Mouse (Mus musculus): ENCODE data around the gene Plin3. TPM values are rescaled to one million over a fixed set of nuclear protein-coding genes. Genes with fewer than 3 reads are reported as not detected.
A peak's percentile ranks its signal among the peaks of the same experiment; 100 is the strongest.
"Not testable (repeated sequence)": the region's sequence is repeated elsewhere in the genome, so short reads cannot be mapped to it uniquely, and the experiment has no call there.

Plin3 gene
- polyA plus RNA-seq, 1 experiment from 2014 or later, result 59.1 TPM

GRCm38 (mm10) chr17:56259301-56260037, 33.2 kb downstream of the Plin3 start:
- H3K27ac ChIP-seq (ENCODE audit: poor library complexity, severe bottlenecking), result no peak overlapping the region
- peaks cover 62% of the 10 kb centered on the region for H3K4me1 ChIP-seq (replicated peaks)
- H3K4me3 ChIP-seq, result 0 out of 2 replicates have a peak overlapping the region, but pooled peaks have one; percentile 11
- H3K27me3 ChIP-seq (replicated peaks), result no peaks in the 10 kb centered on the region
- peaks cover 48% of the 10 kb centered on the region for H3K36me3 ChIP-seq
- H3K4me2 ChIP-seq, result peak overlapping the region; percentile 99
- 88% methylated on average over 10 of the region's 10 CpGs for whole genome bisulfite sequencing
- no peaks in the 10 kb centered on the region for H3K9me3 ChIP-seq (replicated peaks)
- ATAC-seq (ENCODE audit: insufficient number of reproducible peaks, low FRiP score), result no peak
- peak overlapping the region; percentile 23; the same call in 1 of the 2 replicates for H3K9ac ChIP-seq

- Histone ChIP-seq H3K36me3 (peaks cover 48% of the 10 kb centered on the region), H3K9ac (peak overlapping the region; percentile 23), H3K4me1 (replicated peaks) (peaks cover 62% of the 10 kb centered on the region), H3K4me2 (peak overlapping the region; percentile 99), H3K4me3 (peak overlapping the region; percentile 11; the same call in 1 of the 2 replicates)
- not testable (repeated sequence) for H3K27me3 ChIP-seq (replicated peaks); H3K27ac ChIP-seq (ENCODE audit: poor library complexity, severe bottlenecking); ATAC-seq (ENCODE audit: insufficient number of reproducible peaks, low FRiP score); H3K9me3 ChIP-seq (replicated peaks)
- WGBS, result 75% methylated on average over 2 of the region's 2 CpGs
These were observed 33.9 kb downstream of the Plin3 start for GRCm38 (mm10) chr17:56258812-56259211.

- peak overlapping the region; percentile 99 for H3K4me2 ChIP-seq
- H3K4me1 ChIP-seq (replicated peaks), result peaks cover 61% of the 10 kb centered on the region
- H3K4me3 ChIP-seq, result peak overlapping the region; percentile 8; the same call in 1 of the 2 replicates
- not testable (repeated sequence) for H3K9ac ChIP-seq; ATAC-seq (ENCODE audit: insufficient number of reproducible peaks, low FRiP score); H3K27ac ChIP-seq (ENCODE audit: poor library complexity, severe bottlenecking); H3K27me3 ChIP-seq (replicated peaks); H3K9me3 ChIP-seq (replicated peaks)
- WGBS, result 92% methylated on average over 19 of the region's 19 CpGs
- H3K36me3 ChIP-seq, result peaks cover 48% of the 10 kb centered on the region
These were observed 34.4 kb downstream of the Plin3 start for GRCm38 (mm10) chr17:56258269-56258668.

- Histone ChIP-seq H3K4me1 (replicated peaks) (peaks cover 52% of the 10 kb centered on the region), H3K9ac (peak overlapping the region; percentile 82), H3K9me3 (replicated peaks) (no peaks in the 10 kb centered on the region), H3K4me3 (peak overlapping the region; percentile 82), H3K36me3 (peaks cover 44% of the 10 kb centered on the region), H3K27ac (ENCODE audit: poor library complexity, severe bottlenecking) (peak overlapping the region; percentile 85; the same call in 1 of the 2 replicates), H3K27me3 (replicated peaks) (no peaks in the 10 kb centered on the region), H3K4me2 (peak overlapping the region; percentile 99)
- WGBS, result 8% methylated on average over 52 of the region's 58 CpGs
- no peak for ATAC-seq (ENCODE audit: insufficient number of reproducible peaks, low FRiP score)
These were observed 35.3 kb downstream of the Plin3 start for GRCm38 (mm10) chr17:56257181-56257894.

- under 1% methylated on average over 28 of the region's 28 CpGs for WGBS
- no peaks in the 10 kb centered on the region for H3K9me3 ChIP-seq (replicated peaks)
- peak; percentile 92 for ATAC-seq (ENCODE audit: insufficient number of reproducible peaks, low FRiP score)
- H3K4me3 ChIP-seq, result peak within 1 kb of the TSS; percentile 82
- H3K27ac ChIP-seq (ENCODE audit: poor library complexity, severe bottlenecking), result peak within 1 kb of the TSS; percentile 85
- no peaks in the 10 kb centered on the region for H3K27me3 ChIP-seq (replicated peaks)
- H3K36me3 ChIP-seq, result peaks cover 39% of the 10 kb centered on the region
- H3K4me1 ChIP-seq (replicated peaks), result peaks cover 42% of the 10 kb centered on the region
- peak within 1 kb of the TSS; percentile 82 for H3K9ac ChIP-seq
- H3K4me2 ChIP-seq, result peak within 1 kb of the TSS; percentile 99
These were observed 36.3 kb downstream of the Plin3 start, which contains the start of gene Fem1a for GRCm38 (mm10) chr17:56256239-56256881. Gene Fem1a, plus strand, starts transcription at chr17:56256810.

- H3K36me3 ChIP-seq, result peaks cover 33% of the 10 kb centered on the region
- H3K9ac ChIP-seq, result peak overlapping the region; percentile 21; the same call in 1 of the 2 replicates
- peaks cover 42% of the 10 kb centered on the region for H3K4me1 ChIP-seq (replicated peaks)
- H3K4me3 ChIP-seq, result peak overlapping the region; percentile 82
- H3K9me3 ChIP-seq (replicated peaks), result no peaks in the 10 kb centered on the region
- H3K27me3 ChIP-seq (replicated peaks), result no peaks in the 10 kb centered on the region
- WGBS, result under 1% methylated on average over 32 of the region's 32 CpGs
- peak overlapping the region; percentile 85 for H3K27ac ChIP-seq (ENCODE audit: poor library complexity, severe bottlenecking)
- peak overlapping the region; percentile 99 for H3K4me2 ChIP-seq
- peak; percentile 92 for ATAC-seq (ENCODE audit: insufficient number of reproducible peaks, low FRiP score)
These were observed 36.8 kb downstream of the Plin3 start for GRCm38 (mm10) chr17:56255863-56256238.

GRCm38 (mm10) chr17:56255429-56255828, 37.2 kb downstream of the Plin3 start:
- H3K4me2 ChIP-seq, result peak overlapping the region; percentile 39
- no peaks in the 10 kb centered on the region for H3K9me3 ChIP-seq (replicated peaks)
- H3K4me1 ChIP-seq (replicated peaks), result peaks cover 39% of the 10 kb centered on the region
- no peak for ATAC-seq (ENCODE audit: insufficient number of reproducible peaks, low FRiP score)
- H3K9ac ChIP-seq, result no peak overlapping the region
- no peak overlapping the region for H3K27ac ChIP-seq (ENCODE audit: poor library complexity, severe bottlenecking)
- WGBS, result 22% methylated on average over 9 of the region's 9 CpGs
- peak overlapping the region; percentile 82; the same call in 1 of the 2 replicates for H3K4me3 ChIP-seq
- peaks cover 29% of the 10 kb centered on the region for H3K36me3 ChIP-seq
- no peaks in the 10 kb centered on the region for H3K27me3 ChIP-seq (replicated peaks)

- peaks cover 22% of the 10 kb centered on the region for H3K36me3 ChIP-seq
- H3K9me3 ChIP-seq (replicated peaks), result no peaks in the 10 kb centered on the region
- H3K9ac ChIP-seq, result no peak overlapping the region
- H3K4me2 ChIP-seq, result no peak overlapping the region
- H3K4me3 ChIP-seq, result no peak overlapping the region
- H3K4me1 ChIP-seq (replicated peaks), result peaks cover 32% of the 10 kb centered on the region
- WGBS, result 83% methylated on average over 4 of the region's 4 CpGs
- no peaks in the 10 kb centered on the region for H3K27me3 ChIP-seq (replicated peaks)
- ATAC-seq (ENCODE audit: insufficient number of reproducible peaks, low FRiP score), result no peak
- no peak overlapping the region for H3K27ac ChIP-seq (ENCODE audit: poor library complexity, severe bottlenecking)
These were observed 38.0 kb downstream of the Plin3 start for GRCm38 (mm10) chr17:56254695-56255094.

GRCm38 (mm10) chr17:56251136-56251829, 41.4 kb downstream of the Plin3 start:
- H3K27ac ChIP-seq (ENCODE audit: poor library complexity, severe bottlenecking), result no peak overlapping the region

GRCm38 (mm10) chr17:56245608-56246007, 47.1 kb downstream of the Plin3 start:
- 67% methylated on average over 7 of the region's 7 CpGs for WGBS
- Histone ChIP-seq H3K9me3 (replicated peaks) (no peaks in the 10 kb centered on the region), H3K9ac (no peak overlapping the region), H3K36me3 (no peaks in the 10 kb centered on the region), H3K27me3 (replicated peaks) (peaks cover 27% of the 10 kb centered on the region), H3K4me2 (no peak overlapping the region), H3K4me1 (replicated peaks) (no peaks in the 10 kb centered on the region), H3K27ac (ENCODE audit: poor library complexity, severe bottlenecking) (no peak overlapping the region), H3K4me3 (no peak overlapping the region)
- no peak for ATAC-seq (ENCODE audit: insufficient number of reproducible peaks, low FRiP score)

More at GRCm38 (mm10) chr17:56251136-56251829, 41.4 kb downstream of the Plin3 start:
- H3K36me3 ChIP-seq, result no peaks in the 10 kb centered on the region
- H3K9me3 ChIP-seq (replicated peaks), result no peaks in the 10 kb centered on the region
- peaks cover 7% of the 10 kb centered on the region for H3K4me1 ChIP-seq (replicated peaks)
- no peak overlapping the region for H3K9ac ChIP-seq
- H3K4me2 ChIP-seq, result peak overlapping the region; percentile 34; the same call in 1 of the 2 replicates
- no peak for ATAC-seq (ENCODE audit: insufficient number of reproducible peaks, low FRiP score)
- 14% methylated on average over 6 of the region's 6 CpGs for WGBS
- no peak overlapping the region for H3K4me3 ChIP-seq
- H3K27me3 ChIP-seq (replicated peaks), result peaks cover 7% of the 10 kb centered on the region; the same call in 1 of the 2 replicates
